Mouse (Mus musculus) heart, embryonic 10.5 days (tissue): ENCODE measurements around the gene Nobox. TPM values are rescaled to one million over a fixed set of nuclear protein-coding genes. Genes with fewer than 3 reads are reported as not detected.

Experiments used
- DNase-seq: peaks from one replicate; pipeline ENCODE4 v3.0.0-alpha.2; 2017; ENCODE audit warnings: low spot score
- H3K27ac ChIP-seq: fragments of 300-500 bp; sonication (generic); 2 replicates; pipeline ENCODE4 v1.5.1; 2016; ENCODE audit warnings: mild to moderate bottlenecking
- H3K27me3 ChIP-seq: fragments of 300-500 bp; sonication (generic); 2 replicates; pipeline ENCODE4 v1.6.1; 2016; ENCODE audit warnings: mild to moderate bottlenecking; ENCODE audit not compliant: poor library complexity, insufficient read depth, severe bottlenecking
- H3K36me3 ChIP-seq: fragments of 300-500 bp; sonication (generic); 2 replicates; pipeline ENCODE4 v1.6.1; 2016; ENCODE audit warnings: mild to moderate bottlenecking, moderate library complexity
- H3K4me1 ChIP-seq: fragments of 300-500 bp; sonication (generic); 2 replicates; pipeline ENCODE4 v1.6.1; 2016; ENCODE audit warnings: mild to moderate bottlenecking
- H3K4me3 ChIP-seq: fragments of 300-500 bp; sonication (generic); 2 replicates; pipeline ENCODE4 v1.5.1; 2016; ENCODE audit warnings: mild to moderate bottlenecking, moderate library complexity
- H3K9me3 ChIP-seq: fragments of 300-500 bp; sonication (generic); 2 replicates; pipeline ENCODE4 v1.6.1; 2016; ENCODE audit warnings: mild to moderate bottlenecking, moderate library complexity
- WGBS: fragments of 180-500 bp; shearing (Covaris S2); methylation state at CpG from one replicate; pipeline ENCODE4 v1.1.7; 2016; 5-methylcytosine and 5-hydroxymethylcytosine counted together
- polyA plus RNA-seq: library from polyadenylated mRNA; unstranded; fragments of >200 nt; fragmentation: Nextera tagmentation; extraction: Ambion mirVana; gene quantifications from 2 replicates; pipeline ENCODE4 v1.2.1, GENCODE M21; 2016

Gene Nobox
- polyA plus RNA-seq, 1 experiment from 2014 or later, result not detected

GRCm38 (mm10) chr6:43260756-43261155 is 48.6 kb downstream of the Nobox start:
- H3K27me3 ChIP-seq, result peaks cover 5% of the 10 kb centered on the region; the same call in 1 of the 2 replicates
- 0 out of 2 replicates have a peak, but pooled peaks cover 8% of the 10 kb centered on the region for H3K4me1 ChIP-seq
- H3K4me3 ChIP-seq, result no peak overlapping the region
- H3K9me3 ChIP-seq, result no peaks in the 10 kb centered on the region
- H3K36me3 ChIP-seq, result no peaks in the 10 kb centered on the region
- no peak overlapping the region for H3K27ac ChIP-seq
- WGBS, result 48% methylated on average over 2 of the region's 2 CpGs
- DNase-seq, result no peak

DNA sequence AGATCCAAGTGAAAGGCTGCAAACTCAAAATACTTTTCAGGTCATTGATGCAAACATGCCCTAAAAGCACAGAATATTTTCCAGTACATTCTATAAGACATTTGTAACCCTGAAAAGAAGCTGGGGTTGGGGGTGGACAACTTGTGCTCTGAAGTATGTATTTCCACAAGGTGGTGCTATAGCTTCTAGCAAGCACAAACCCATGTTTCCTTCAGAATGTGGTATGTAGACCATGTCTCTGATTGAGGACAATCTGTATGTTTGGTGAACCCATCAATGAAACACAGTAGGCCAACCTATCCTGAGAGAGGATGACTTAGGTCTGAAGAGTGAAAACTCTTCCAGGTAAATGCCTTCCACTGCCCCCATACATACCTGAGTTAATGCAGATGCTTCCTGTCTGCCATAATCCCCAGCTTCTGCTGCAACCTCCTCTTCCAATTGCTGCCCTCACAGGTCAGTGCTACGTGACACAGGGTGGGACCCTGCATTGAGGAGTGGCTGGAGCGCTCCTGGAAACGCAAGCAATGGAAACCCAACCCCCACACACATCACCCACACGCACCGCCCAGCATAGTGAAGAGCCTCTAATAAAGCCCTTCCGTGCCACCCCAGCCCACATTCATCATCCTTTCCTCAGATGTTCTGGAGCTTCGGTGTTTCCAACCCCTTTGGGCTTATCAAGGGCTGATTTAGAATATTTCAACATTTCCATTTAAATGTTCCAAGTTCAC is 55.0 kb downstream of the Nobox start:
- Histone ChIP-seq H3K27ac (no peak overlapping the region), H3K4me3 (no peak overlapping the region), H3K4me1 (0 out of 2 replicates have a peak, but pooled peaks cover 3% of the 10 kb centered on the region), H3K27me3 (no peaks in the 10 kb centered on the region), H3K9me3 (no peaks in the 10 kb centered on the region), H3K36me3 (no peaks in the 10 kb centered on the region)
- DNase-seq, result no peak
- 65% methylated on average over 7 of the region's 7 CpGs for WGBS

Other genes starting within 250 kb of the Nobox start
- gene Olfr441, start 203.2 kb downstream of the Nobox start, polyA plus RNA-seq, result not detected in 2 replicates
- gene Olfr237-ps1, start 163.0 kb downstream of the Nobox start, polyA plus RNA-seq, result not detected in 2 replicates
- gene Olfr437, start 146.3 kb downstream of the Nobox start, polyA plus RNA-seq, result not detected in 2 replicates
- not detected in 2 replicates for gene Olfr13, start 137.4 kb downstream of the Nobox start, polyA plus RNA-seq
- not detected in 2 replicates for gene Olfr435, start 112.4 kb downstream of the Nobox start, polyA plus RNA-seq
- gene Olfr434, start 96.5 kb downstream of the Nobox start, polyA plus RNA-seq, result not detected in 2 replicates
- not detected in 2 replicates for gene Olfr47, start 78.0 kb downstream of the Nobox start, polyA plus RNA-seq
- gene Arhgef5, start 44.0 kb downstream of the Nobox start, polyA plus RNA-seq, result 6.8 and 7.8 TPM in 2 replicates